Mouse (Mus musculus): ENCODE measurements around the gene Pde1c. TPM values are rescaled to one million over a fixed set of nuclear protein-coding genes. Genes with fewer than 3 reads are reported as not detected.

Pde1c gene
- polyA plus RNA-seq, 1 experiment from 2014 or later = 9.3 TPM

DNA sequence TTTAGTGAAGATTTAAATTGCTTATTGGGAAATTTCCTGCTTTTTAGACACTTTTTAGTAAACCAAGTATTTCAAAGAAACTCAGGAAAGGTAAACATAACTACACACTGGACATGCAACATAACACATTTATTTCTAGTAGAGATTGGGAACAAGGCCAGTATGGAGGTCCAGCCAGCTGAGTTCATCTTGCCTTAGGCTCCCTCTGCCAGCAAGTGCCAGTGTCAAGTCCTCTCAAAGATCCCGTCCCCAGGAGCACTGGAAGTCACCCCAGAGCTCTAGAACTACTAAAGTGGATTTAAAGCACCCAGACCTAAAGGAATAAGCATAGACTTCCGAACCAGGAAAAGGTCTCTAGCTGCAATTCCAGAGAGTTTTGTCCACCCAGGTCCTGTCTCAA lies 279.6 kb downstream of the Pde1c start:
- WGBS = 78% methylated on average over 2 of the region's 2 CpGs
- no peak overlapping the region for H3K27ac ChIP-seq
- H3K9me3 ChIP-seq = no peaks in the 10 kb centered on the region
- H3K9ac ChIP-seq = no peak overlapping the region
- no peak for ATAC-seq (ENCODE audit: low FRiP score)
- no peaks in the 10 kb centered on the region for H3K4me1 ChIP-seq
- H3K36me3 ChIP-seq (replicated peaks) = no peaks in the 10 kb centered on the region
- no peaks in the 10 kb centered on the region for H3K27me3 ChIP-seq
- no peak overlapping the region for H3K4me2 ChIP-seq
- H3K4me3 ChIP-seq (replicated peaks) = no peak overlapping the region

DNA sequence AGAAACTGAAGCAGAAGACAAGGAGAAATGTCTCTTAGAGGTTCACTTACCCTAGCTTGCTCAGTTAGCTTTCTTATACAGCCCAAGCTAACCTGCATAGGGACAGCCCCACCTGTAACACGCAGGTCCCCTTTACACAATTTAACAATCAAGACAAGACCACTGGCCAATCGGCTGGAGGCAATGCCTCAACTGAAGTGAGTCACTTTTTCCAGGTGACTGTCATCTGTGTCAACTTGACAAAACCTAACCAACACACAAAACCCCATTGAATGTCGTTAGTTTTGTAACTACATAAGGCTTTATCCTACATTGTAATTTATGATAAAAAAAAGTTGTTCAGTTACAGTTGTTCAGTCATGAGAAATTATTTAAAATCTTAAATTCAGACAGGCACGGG lies 284.1 kb downstream of the Pde1c start:
- no peak overlapping the region for H3K27ac ChIP-seq
- H3K4me2 ChIP-seq = no peak overlapping the region
- ATAC-seq (ENCODE audit: low FRiP score) = no peak
- H3K9me3 ChIP-seq = no peaks in the 10 kb centered on the region
- no peak overlapping the region for H3K9ac ChIP-seq
- no peak overlapping the region for H3K4me3 ChIP-seq (replicated peaks)
- H3K27me3 ChIP-seq = no peaks in the 10 kb centered on the region
- 87% methylated on average over 4 of the region's 4 CpGs for WGBS
- H3K4me1 ChIP-seq = no peaks in the 10 kb centered on the region
- no peaks in the 10 kb centered on the region for H3K36me3 ChIP-seq (replicated peaks)

DNA sequence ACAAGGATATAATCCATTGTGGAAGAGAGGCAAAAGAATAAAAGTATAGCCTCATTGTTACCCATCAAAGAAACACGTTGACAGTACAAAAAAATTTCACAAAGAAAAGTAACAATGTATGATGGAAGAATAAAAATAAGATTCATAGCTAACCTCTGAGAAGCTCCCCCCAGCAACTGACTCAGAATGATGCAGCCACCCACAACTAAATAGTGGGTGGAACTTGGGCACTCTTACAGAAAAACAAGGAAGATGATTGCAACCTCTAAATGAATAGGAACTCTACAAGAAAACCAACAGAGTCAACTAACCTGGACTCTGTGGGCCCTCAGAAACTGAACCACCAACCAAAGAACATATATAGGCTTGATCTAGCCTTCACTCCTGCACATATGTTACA lies 293.4 kb downstream of the Pde1c start:
- Histone ChIP-seq H3K4me2 (no peak overlapping the region), H3K9ac (no peak overlapping the region), H3K4me1 (no peaks in the 10 kb centered on the region), H3K27me3 (no peaks in the 10 kb centered on the region), H3K9me3 (no peaks in the 10 kb centered on the region), H3K27ac (no peak overlapping the region), H3K36me3 (replicated peaks) (no peaks in the 10 kb centered on the region), H3K4me3 (replicated peaks) (no peak overlapping the region)
- ATAC-seq (ENCODE audit: low FRiP score) = no peak
- whole genome bisulfite sequencing = 78% methylated on average over 1 of the region's 1 CpGs

DNA sequence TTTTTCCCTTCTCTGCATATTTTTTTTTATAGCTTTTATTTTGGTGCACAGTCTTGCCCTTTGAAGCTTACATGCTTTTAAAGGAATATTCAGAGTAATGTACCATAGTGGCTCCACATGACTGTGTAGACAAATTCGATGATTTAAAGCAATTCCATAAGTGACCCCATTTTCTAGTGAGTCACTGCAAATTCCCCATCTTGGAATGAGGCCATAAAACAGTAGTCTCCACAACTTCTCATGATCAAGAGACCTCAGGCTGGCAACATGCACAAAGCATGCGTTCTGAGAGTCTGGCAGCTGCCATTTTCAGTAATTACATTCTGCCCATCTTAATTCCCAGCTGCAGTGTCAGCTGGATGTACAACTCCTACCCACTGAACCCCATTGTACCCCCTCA lies 297.2 kb downstream of the Pde1c start:
- no peaks in the 10 kb centered on the region for H3K36me3 ChIP-seq (replicated peaks)
- H3K27ac ChIP-seq = no peak overlapping the region
- H3K4me3 ChIP-seq (replicated peaks) = no peak overlapping the region
- WGBS = 84% methylated on average over 2 of the region's 2 CpGs
- no peaks in the 10 kb centered on the region for H3K9me3 ChIP-seq
- H3K9ac ChIP-seq = no peak overlapping the region
- H3K27me3 ChIP-seq = no peaks in the 10 kb centered on the region
- ATAC-seq (ENCODE audit: low FRiP score) = no peak
- no peak overlapping the region for H3K4me2 ChIP-seq
- H3K4me1 ChIP-seq = no peaks in the 10 kb centered on the region

DNA sequence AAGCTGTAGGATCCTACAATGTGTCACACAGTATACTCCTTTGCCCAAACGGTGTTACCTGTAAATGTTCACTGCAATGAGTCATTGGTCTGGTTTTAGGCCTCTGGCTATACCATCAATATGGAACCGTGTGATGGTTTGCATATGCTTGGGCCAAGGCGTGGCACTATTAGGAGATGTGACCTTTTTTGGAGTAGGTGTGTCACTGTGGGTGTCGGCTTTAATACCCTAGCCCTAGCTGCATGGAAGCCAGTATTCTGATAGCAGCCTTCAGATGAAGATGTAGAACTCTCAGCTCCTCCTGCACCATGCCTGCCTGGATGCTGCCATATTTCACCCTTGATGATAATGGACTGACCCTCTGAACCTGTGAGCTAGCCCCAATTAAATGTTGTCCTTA lies 304.4 kb downstream of the Pde1c start:
- H3K4me3 ChIP-seq (replicated peaks) = no peak overlapping the region
- no peaks in the 10 kb centered on the region for H3K9me3 ChIP-seq
- no peak overlapping the region for H3K9ac ChIP-seq
- H3K4me1 ChIP-seq = no peaks in the 10 kb centered on the region
- no peak overlapping the region for H3K27ac ChIP-seq
- H3K36me3 ChIP-seq (replicated peaks) = no peaks in the 10 kb centered on the region
- ATAC-seq (ENCODE audit: low FRiP score) = no peak
- 94% methylated on average over 4 of the region's 4 CpGs for WGBS
- no peak overlapping the region for H3K4me2 ChIP-seq
- H3K27me3 ChIP-seq = no peaks in the 10 kb centered on the region

DNA sequence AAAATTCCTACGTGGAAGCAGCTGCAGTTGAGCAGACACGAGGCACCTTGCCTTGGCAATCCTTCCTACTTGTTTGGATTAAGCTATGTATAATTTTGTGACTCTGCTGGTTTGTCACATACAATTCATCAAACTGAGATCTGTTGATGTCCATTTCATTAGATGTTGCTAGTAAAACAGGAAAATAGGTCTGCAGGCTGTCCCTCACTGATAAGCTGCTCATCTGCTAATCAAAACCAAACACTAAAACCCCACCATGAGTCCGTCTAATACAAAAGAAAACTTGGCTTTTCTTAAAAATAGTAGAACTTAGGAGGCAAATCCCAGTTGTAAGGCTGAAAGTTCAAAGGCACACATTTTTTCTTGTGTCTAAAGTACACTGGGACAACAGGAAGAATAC lies 308.8 kb downstream of the Pde1c start:
- Histone ChIP-seq H3K4me2 (no peak overlapping the region), H3K9me3 (no peaks in the 10 kb centered on the region), H3K4me1 (no peaks in the 10 kb centered on the region), H3K36me3 (replicated peaks) (no peaks in the 10 kb centered on the region), H3K27me3 (no peaks in the 10 kb centered on the region), H3K27ac (no peak overlapping the region), H3K9ac (no peak overlapping the region), H3K4me3 (replicated peaks) (no peak overlapping the region)
- no peak for ATAC-seq (ENCODE audit: low FRiP score)
- 86% methylated on average over 3 of the region's 3 CpGs for WGBS

DNA sequence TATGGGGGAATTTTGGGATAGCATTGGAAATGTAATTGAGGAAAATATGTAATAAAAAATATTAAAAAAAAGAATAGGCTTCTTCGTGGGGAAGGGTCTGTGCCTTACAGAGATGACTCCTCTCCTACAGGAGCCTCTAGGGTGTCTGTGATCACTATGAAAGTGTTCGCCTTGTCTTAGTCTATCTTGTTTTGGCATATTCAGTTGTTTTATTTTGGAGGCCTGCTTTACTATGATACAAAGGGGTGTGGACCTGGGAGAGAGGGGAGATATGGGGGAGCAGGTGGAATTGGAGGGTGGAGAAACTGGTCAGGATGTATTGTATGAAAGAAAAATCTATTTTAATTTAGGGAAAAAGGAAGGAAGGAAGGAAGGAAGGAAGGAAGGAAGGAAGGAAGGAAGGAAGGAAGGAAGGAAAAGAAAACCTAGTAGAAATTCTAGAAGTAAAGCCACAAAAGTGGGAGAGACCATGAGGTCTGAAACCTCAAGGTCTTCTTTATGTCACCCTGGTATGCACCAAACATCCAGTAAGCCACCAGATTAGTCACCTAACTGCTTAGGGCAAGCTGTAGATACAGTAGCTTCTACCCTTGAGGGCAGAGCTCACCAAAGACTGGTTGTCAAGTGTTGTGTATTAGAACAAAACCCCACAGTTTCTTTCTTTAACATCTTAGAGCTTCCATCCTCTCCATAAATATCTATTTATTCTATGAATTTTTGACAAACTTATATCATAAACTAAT lies 311.2 kb downstream of the Pde1c start:
- H3K4me3 ChIP-seq (replicated peaks) = no peak overlapping the region
- no peaks in the 10 kb centered on the region for H3K36me3 ChIP-seq (replicated peaks)
- H3K9ac ChIP-seq = no peak overlapping the region
- H3K4me2 ChIP-seq = no peak overlapping the region
- no peak for ATAC-seq (ENCODE audit: low FRiP score)
- no peaks in the 10 kb centered on the region for H3K9me3 ChIP-seq
- WGBS = 94% methylated on average over 2 of the region's 2 CpGs
- H3K4me1 ChIP-seq = no peaks in the 10 kb centered on the region
- H3K27me3 ChIP-seq = no peaks in the 10 kb centered on the region
- no peak overlapping the region for H3K27ac ChIP-seq

DNA sequence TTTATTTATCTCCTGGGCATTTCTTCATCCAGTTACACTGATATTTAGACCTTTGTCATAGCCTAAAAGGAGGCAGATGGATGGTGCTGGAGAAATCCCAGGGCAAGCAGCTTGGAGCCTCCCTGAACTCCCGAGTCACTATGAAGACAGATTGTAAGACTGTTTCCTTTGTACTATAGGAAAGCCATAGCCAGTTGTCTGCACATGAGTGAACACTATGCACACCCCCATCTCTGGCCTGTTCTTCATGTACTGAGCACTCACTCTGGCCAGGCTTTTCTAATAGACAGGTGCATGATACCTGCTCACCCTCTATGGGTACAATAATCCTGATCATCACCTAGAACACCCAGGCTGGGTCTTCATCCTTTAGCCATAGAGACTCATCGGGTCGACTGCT lies 318.8 kb downstream of the Pde1c start:
- Histone ChIP-seq H3K4me1 (no peaks in the 10 kb centered on the region), H3K9me3 (no peaks in the 10 kb centered on the region), H3K27ac (no peak overlapping the region), H3K4me3 (replicated peaks) (no peak overlapping the region), H3K9ac (no peak overlapping the region), H3K4me2 (no peak overlapping the region), H3K36me3 (replicated peaks) (no peaks in the 10 kb centered on the region), H3K27me3 (no peaks in the 10 kb centered on the region)
- 88% methylated on average over 3 of the region's 3 CpGs for WGBS
- no peak for ATAC-seq (ENCODE audit: low FRiP score)

DNA sequence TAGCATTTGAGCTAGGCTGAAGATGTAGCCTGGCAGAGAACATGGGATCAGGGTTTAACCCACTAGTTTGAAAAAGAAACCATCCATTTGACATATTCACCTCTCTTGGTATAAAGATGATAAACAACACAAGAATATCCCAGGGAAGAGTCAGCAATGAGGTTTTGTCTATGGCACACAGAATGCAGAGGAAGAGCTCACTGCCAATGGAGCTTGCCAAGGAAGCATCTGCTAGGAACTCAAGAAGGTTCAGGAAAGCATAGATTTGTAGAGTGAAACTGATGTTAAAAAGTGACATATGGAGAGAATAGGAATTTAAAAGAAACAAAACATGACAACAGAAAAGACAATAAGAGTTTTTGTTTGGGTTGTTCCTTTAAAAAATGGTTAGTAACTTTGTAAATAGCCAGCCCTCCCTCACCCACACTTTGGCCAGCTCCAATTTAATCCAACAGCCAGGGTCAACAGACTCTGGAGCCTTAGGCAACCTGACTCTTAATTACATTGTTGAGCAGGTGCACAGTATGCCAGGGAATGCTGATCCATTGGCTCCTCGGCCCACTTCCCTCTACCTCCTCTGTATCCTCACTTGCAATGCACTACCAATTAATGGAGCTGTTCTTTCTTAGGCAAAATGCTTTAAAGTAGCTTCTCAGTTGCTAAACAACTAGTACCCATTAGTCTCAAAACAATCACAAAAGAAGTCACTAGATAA lies 377.3 kb downstream of the Pde1c start:
- ATAC-seq (ENCODE audit: low FRiP score) = no peak

DNA sequence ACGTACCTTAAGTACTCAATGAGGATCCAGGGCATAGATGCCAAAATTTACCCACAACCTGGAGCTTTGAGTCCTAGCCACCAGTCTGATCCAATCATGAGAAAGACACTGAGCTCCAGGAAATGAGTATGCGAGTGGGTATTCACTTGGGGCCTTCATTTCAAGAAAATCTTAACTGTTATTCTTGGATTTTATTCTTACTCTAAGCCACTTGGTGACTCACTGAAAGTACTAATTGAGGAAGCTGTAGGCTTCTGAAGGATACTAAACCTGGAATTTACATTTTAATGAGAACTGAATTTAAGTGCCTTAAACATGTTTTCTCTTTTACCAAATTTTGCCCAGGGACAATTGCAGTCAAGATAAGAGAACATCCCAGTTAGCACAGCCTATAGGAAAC lies 392.4 kb downstream of the Pde1c start:
- no peak overlapping the region for H3K27ac ChIP-seq
- H3K9ac ChIP-seq = no peak overlapping the region
- no peaks in the 10 kb centered on the region for H3K9me3 ChIP-seq
- no peaks in the 10 kb centered on the region for H3K27me3 ChIP-seq
- WGBS = 89% methylated on average over 2 of the region's 2 CpGs
- H3K4me2 ChIP-seq = no peak overlapping the region
- H3K4me1 ChIP-seq = no peaks in the 10 kb centered on the region
- no peaks in the 10 kb centered on the region for H3K36me3 ChIP-seq (replicated peaks)
- ATAC-seq (ENCODE audit: low FRiP score) = no peak
- no peak overlapping the region for H3K4me3 ChIP-seq (replicated peaks)

More for the DNA sequence above, 377.3 kb downstream of the Pde1c start:
- Histone ChIP-seq H3K4me2 (no peak overlapping the region), H3K27me3 (no peaks in the 10 kb centered on the region), H3K36me3 (replicated peaks) (no peaks in the 10 kb centered on the region), H3K4me3 (replicated peaks) (no peak overlapping the region), H3K27ac (no peak overlapping the region), H3K9ac (no peak overlapping the region), H3K4me1 (no peaks in the 10 kb centered on the region), H3K9me3 (no peaks in the 10 kb centered on the region)
- 72% methylated on average over 1 of the region's 1 CpGs for WGBS

DNA sequence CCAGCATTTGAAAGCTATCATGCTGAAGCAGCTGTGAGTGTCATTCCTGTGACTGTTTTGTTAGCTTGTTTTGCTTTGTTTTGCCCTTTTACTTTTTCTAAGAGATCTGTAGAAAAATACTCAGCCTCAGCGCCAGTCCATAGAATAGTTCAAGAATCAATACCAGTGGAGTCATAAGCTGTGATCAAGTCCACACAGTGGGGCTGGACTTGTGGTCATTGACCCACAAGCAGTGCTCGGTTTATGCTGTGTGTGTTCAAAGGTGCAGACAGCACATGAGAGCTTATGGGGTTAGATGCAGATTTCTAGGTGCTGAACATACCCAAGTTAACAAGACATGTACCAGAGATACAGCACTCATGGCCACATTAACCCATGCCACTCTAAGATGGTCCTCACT lies 396.7 kb downstream of the Pde1c start:
- H3K4me1 ChIP-seq = no peaks in the 10 kb centered on the region
- H3K27ac ChIP-seq = no peak overlapping the region
- H3K9ac ChIP-seq = no peak overlapping the region
- H3K4me3 ChIP-seq (replicated peaks) = no peak overlapping the region
- no peaks in the 10 kb centered on the region for H3K9me3 ChIP-seq
- 79% methylated on average over 2 of the region's 2 CpGs for WGBS
- no peak for ATAC-seq (ENCODE audit: low FRiP score)
- H3K4me2 ChIP-seq = no peak overlapping the region
- no peaks in the 10 kb centered on the region for H3K36me3 ChIP-seq (replicated peaks)
- no peaks in the 10 kb centered on the region for H3K27me3 ChIP-seq

DNA sequence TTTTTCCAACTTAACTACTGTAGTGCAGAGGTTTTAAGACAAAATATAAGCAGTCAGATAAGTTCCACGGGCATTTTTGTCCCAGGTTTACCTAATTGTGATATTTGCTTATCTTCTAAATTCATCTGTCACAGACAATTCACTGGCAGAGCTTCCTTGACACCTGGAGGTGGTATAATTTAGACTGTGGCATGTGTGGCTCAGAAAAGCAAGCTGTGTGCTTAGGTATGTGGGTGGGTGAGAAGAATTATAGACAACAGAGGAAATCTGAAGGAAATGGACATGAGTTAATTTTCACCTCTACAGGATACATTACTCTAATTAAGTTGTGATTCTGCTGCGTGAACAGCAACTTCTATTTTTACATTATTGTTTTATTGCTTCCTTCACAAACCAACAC lies 400.2 kb downstream of the Pde1c start:
- ATAC-seq (ENCODE audit: low FRiP score) = no peak
- WGBS = 80% methylated on average over 2 of the region's 2 CpGs

DNA sequence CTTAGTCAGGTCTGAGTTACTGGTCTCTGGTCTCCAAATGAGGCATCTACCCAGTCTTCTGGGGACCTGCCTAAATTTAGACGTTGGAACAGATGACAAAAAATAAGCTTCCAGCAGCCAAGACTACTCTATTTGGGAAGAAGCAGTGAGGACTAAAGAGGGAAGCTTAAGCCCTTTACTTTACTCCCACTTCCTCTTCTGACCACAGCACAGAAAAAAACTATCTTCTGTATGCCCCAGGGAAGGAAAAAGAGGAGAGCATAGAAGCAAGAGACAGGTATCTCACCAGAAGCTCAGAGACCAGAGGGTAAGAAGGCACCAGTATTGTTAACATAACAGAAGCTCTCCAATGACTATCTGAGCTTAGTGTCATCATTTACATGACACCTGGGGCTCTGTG lies 410.7 kb downstream of the Pde1c start:
- no peaks in the 10 kb centered on the region for H3K9me3 ChIP-seq
- no peak overlapping the region for H3K27ac ChIP-seq
- no peaks in the 10 kb centered on the region for H3K36me3 ChIP-seq (replicated peaks)
- H3K4me2 ChIP-seq = no peak overlapping the region
- no peak for ATAC-seq (ENCODE audit: low FRiP score)
- no peak overlapping the region for H3K4me3 ChIP-seq (replicated peaks)
- no peaks in the 10 kb centered on the region for H3K4me1 ChIP-seq
- 84% methylated on average over 1 of the region's 1 CpGs for WGBS
- H3K27me3 ChIP-seq = no peaks in the 10 kb centered on the region
- no peak overlapping the region for H3K9ac ChIP-seq

More for the DNA sequence above, 400.2 kb downstream of the Pde1c start:
- Histone ChIP-seq H3K27me3 (no peaks in the 10 kb centered on the region), H3K4me3 (replicated peaks) (no peak overlapping the region), H3K4me2 (no peak overlapping the region), H3K36me3 (replicated peaks) (no peaks in the 10 kb centered on the region), H3K4me1 (no peaks in the 10 kb centered on the region), H3K9ac (no peak overlapping the region), H3K9me3 (no peaks in the 10 kb centered on the region), H3K27ac (no peak overlapping the region)

Data from forebrain, embryonic 12.5 days (tissue).